Mouse (Mus musculus) R1 (cell line): ENCODE measurements around the gene Shd.

ENCODE experiments used
- DNase-seq: peaks from one replicate; pipeline ENCODE4 v3.0.0-alpha.2; 2018; ENCODE audit warnings: low read depth, low spot score

Gene Shd

GRCm38 (mm10) chr17:55969966-55970891, at the start of gene Shd:
Gene Shd, plus strand, starts transcription at chr17:55970467.
- no peak for DNase-seq

GRCm38 (mm10) chr17:55931553-55932502, 38.4 kb upstream of the Shd start:
- DNase-seq = peak; percentile 91

- DNase-seq = no peak
Observed at GRCm38 (mm10) chr17:55932635-55933034, 37.6 kb upstream of the Shd start.

- no peak for DNase-seq
Observed at GRCm38 (mm10) chr17:55933191-55933590, 37.1 kb upstream of the Shd start.

GRCm38 (mm10) chr17:55944387-55944865, 25.8 kb upstream of the Shd start:
- peak; percentile 63 for DNase-seq

- peak; percentile 94 for DNase-seq
Observed at GRCm38 (mm10) chr17:55944866-55945682, 25.2 kb upstream of the Shd start.

- DNase-seq = no peak
Observed at GRCm38 (mm10) chr17:55945696-55946095, 24.6 kb upstream of the Shd start.

GRCm38 (mm10) chr17:55948647-55949046, 21.6 kb upstream of the Shd start:
- no peak for DNase-seq

- DNase-seq = no peak
Observed at GRCm38 (mm10) chr17:55949400-55949799, 20.9 kb upstream of the Shd start, which contains the start of gene Zfp119b. Gene Zfp119b, minus strand, starts transcription at chr17:55949500.

- DNase-seq = no peak
Observed at GRCm38 (mm10) chr17:55950601-55951000, 19.7 kb upstream of the Shd start.

GRCm38 (mm10) chr17:55952041-55952440, 18.2 kb upstream of the Shd start:
- peak; percentile 91 for DNase-seq

GRCm38 (mm10) chr17:55952447-55953027, 17.7 kb upstream of the Shd start, which contains the start of gene Ebi3:
Gene Ebi3, plus strand, starts transcription at chr17:55952640.
- no peak for DNase-seq

- no peak for DNase-seq
Observed at GRCm38 (mm10) chr17:55953751-55954150, 16.5 kb upstream of the Shd start.

- DNase-seq = peak; percentile 62
Observed at GRCm38 (mm10) chr17:55954229-55954628, 16.0 kb upstream of the Shd start.

GRCm38 (mm10) chr17:55956129-55956528, 14.1 kb upstream of the Shd start:
- DNase-seq = peak; percentile 96

- DNase-seq = no peak
Observed at GRCm38 (mm10) chr17:55956591-55956990, 13.7 kb upstream of the Shd start.

- peak; percentile 73 for DNase-seq
Observed at GRCm38 (mm10) chr17:55957168-55957567, 13.1 kb upstream of the Shd start.

GRCm38 (mm10) chr17:55957726-55958583, 12.3 kb upstream of the Shd start:
- no peak for DNase-seq

GRCm38 (mm10) chr17:55958584-55958886, 11.7 kb upstream of the Shd start:
- DNase-seq = peak; percentile 39
